Mouse (Mus musculus): ENCODE results near the gene Slc22a3.
A peak's percentile ranks its signal among the peaks of the same experiment; 100 is the strongest.

DNA sequence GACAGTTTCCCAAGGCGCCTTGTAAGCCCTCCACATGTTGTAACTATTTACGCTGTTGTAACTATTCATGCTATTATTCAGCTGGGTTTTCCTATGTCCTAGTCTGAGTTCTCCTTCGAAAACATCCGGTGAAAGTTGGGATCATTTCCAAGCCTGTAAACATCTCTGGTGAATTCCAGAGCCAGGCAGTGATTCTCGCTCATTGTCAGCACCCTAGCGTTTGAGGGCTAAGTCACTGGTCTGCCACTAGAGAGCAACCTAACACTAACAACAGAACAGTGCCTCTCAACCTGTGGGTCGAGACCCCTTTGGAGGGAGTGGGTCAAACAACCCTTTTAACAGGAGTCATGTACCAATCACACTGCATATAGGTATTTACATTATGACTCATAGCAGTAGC is 104.1 kb downstream of the Slc22a3 start:
- peak; percentile 33; the same call in 1 of the 2 replicates for TF ChIP-seq CTCF (IDR thresholded peaks at IDR 0.05; ENCODE audit: low read depth)
- no peak for TF ChIP-seq EP300 (IDR thresholded peaks at IDR 0.05; ENCODE audit: low read depth)

All from heart, postnatal 0 days (tissue).